Mouse (Mus musculus) spleen, adult 2 months (tissue): ENCODE data around the gene Zfp423. TPM values are rescaled to one million over a fixed set of nuclear protein-coding genes. Genes with fewer than 3 reads are reported as not detected.

ENCODE experiments used
- DNase-seq, 2 experiments: peaks; one replicate each; pipeline versions ENCODE4 v3.0.0 to v3.0.0-alpha.2; 2012 to 2021; ENCODE audit warnings: low spot score in 2 of 2, low read depth in 1 of 2
- H3K27ac ChIP-seq: fragments of 200-500 bp; 2 replicates; pipeline ENCODE4 v1.5.1; 2012; ENCODE audit warnings: low read length, inconsistent platforms; ENCODE audit not compliant: insufficient read depth
- H3K27me3 ChIP-seq: fragments of 200-500 bp; 2 replicates; pipeline ENCODE4 v1.6.1; 2012; ENCODE audit warnings: mild to moderate bottlenecking, moderate library complexity, low read length, inconsistent platforms; ENCODE audit not compliant: control insufficient read depth, insufficient read depth
- H3K36me3 ChIP-seq: fragments of 200-500 bp; 2 replicates; pipeline ENCODE4 v1.6.1; 2012; ENCODE audit warnings: mild to moderate bottlenecking, low read length, inconsistent platforms; ENCODE audit not compliant: control insufficient read depth, insufficient read depth
- H3K4me1 ChIP-seq: fragments of 200-500 bp; 2 replicates; pipeline ENCODE4 v1.6.1; 2011; ENCODE audit warnings: inconsistent platforms; ENCODE audit not compliant: control insufficient read depth, insufficient read depth, insufficient read length
- H3K4me3 ChIP-seq: fragments of 200-500 bp; 2 replicates; pipeline ENCODE4 v1.5.1; 2011; ENCODE audit warnings: mild to moderate bottlenecking, inconsistent platforms; ENCODE audit not compliant: insufficient read depth, insufficient read length; ENCODE audit errors: extremely low read depth
- CTCF ChIP-seq: fragments of 200-500 bp; IDR thresholded peaks from 2 replicates; pipeline ENCODE4 v1.5.1; 2011; ENCODE audit warnings: mild to moderate bottlenecking, inconsistent platforms; ENCODE audit not compliant: insufficient read depth, insufficient read length, insufficient replicate concordance; ENCODE audit errors: extremely low read depth
- POLR2A ChIP-seq: fragments of 200-500 bp; IDR thresholded peaks from 2 replicates; pipeline ENCODE4 v1.6.1; 2011; ENCODE audit warnings: low read depth, low read length, inconsistent platforms
- WGBS: fragments of 180-500 bp; shearing (Covaris S2); methylation state at CpG from one replicate; pipeline ENCODE4 v1.1.7; 2018; 5-methylcytosine and 5-hydroxymethylcytosine counted together
- polyA plus RNA-seq: library from polyadenylated mRNA; depleted of rRNA; stranded (reverse); fragments of >200 nt; gene quantifications from 2 replicates; pipeline ENCODE4 v1.2.3, GENCODE M21; 2012

Gene Zfp423
- polyA plus RNA-seq, 1 experiment: 4.6 TPM

- Histone ChIP-seq H3K36me3 (no peaks in the 10 kb centered on the region), H3K27me3 (no peaks in the 10 kb centered on the region), H3K4me3 (no peak overlapping the region), H3K4me1 (peaks cover 13% of the 10 kb centered on the region; the same call in 1 of the 2 replicates), H3K27ac (no peak overlapping the region)
- WGBS: 92% methylated on average over 3 of the region's 3 CpGs
- DNase-seq: no peak
- TF ChIP-seq CTCF: no peak
- TF ChIP-seq POLR2A: no peak
These were observed 254.6 kb downstream of the Zfp423 start for GRCm38 (mm10) chr8:87704756-87705155.

GRCm38 (mm10) chr8:87702790-87703311 lies 256.5 kb downstream of the Zfp423 start:
- no peaks in the 10 kb centered on the region for H3K36me3 ChIP-seq
- 0 out of 2 replicates have a peak, but pooled peaks cover 2% of the 10 kb centered on the region for H3K4me1 ChIP-seq
- no peak for TF ChIP-seq CTCF
- TF ChIP-seq POLR2A: no peak
- 90% methylated on average over 10 of the region's 10 CpGs for WGBS
- H3K27me3 ChIP-seq: no peaks in the 10 kb centered on the region
- H3K27ac ChIP-seq: no peak overlapping the region
- DNase-seq: no peak
- H3K4me3 ChIP-seq: no peak overlapping the region

GRCm38 (mm10) chr8:87702051-87702521 lies 257.3 kb downstream of the Zfp423 start:
- TF ChIP-seq CTCF (no peak), POLR2A (no peak)
- H3K27me3 ChIP-seq: no peaks in the 10 kb centered on the region
- no peak for DNase-seq
- no peak overlapping the region for H3K4me3 ChIP-seq
- 79% methylated on average over 8 of the region's 8 CpGs for WGBS
- no peaks in the 10 kb centered on the region for H3K4me1 ChIP-seq
- H3K36me3 ChIP-seq: no peaks in the 10 kb centered on the region
- no peak overlapping the region for H3K27ac ChIP-seq

DNA sequence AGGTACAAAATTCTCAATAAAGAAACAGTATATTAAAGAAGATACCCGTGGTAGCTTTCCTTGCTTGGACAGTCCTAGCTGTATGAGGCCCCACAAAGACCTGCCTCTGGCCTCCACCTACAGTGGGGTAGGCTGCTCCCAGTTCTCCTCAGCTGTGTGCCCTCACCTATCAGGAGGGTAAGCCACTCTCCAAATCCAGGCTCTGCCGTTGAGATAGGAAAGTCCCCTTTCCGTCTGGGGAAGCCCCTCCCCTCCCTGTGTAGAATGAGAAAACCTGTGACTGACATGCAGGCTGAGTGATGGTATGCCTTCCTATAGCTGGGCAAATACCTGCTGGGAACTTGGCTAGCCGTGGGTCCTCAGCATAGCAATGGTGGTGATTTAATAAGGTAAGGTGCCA lies 257.8 kb downstream of the Zfp423 start:
- Histone ChIP-seq H3K27ac (no peak overlapping the region), H3K4me1 (no peaks in the 10 kb centered on the region), H3K36me3 (no peaks in the 10 kb centered on the region), H3K4me3 (no peak overlapping the region), H3K27me3 (no peaks in the 10 kb centered on the region)
- no peak for DNase-seq
- 84% methylated on average over 4 of the region's 4 CpGs for WGBS
- TF ChIP-seq POLR2A (no peak), CTCF (no peak)

GRCm38 (mm10) chr8:87700321-87700720 lies 259.1 kb downstream of the Zfp423 start:
- DNase-seq: peak; percentile 21
- H3K4me1 ChIP-seq: no peaks in the 10 kb centered on the region
- H3K27me3 ChIP-seq: no peaks in the 10 kb centered on the region
- H3K27ac ChIP-seq: no peak overlapping the region
- 42% methylated on average over 12 of the region's 12 CpGs for WGBS
- TF ChIP-seq POLR2A (no peak), CTCF (no peak)
- H3K36me3 ChIP-seq: no peaks in the 10 kb centered on the region
- no peak overlapping the region for H3K4me3 ChIP-seq

GRCm38 (mm10) chr8:87697127-87697526 lies 262.3 kb downstream of the Zfp423 start:
- Histone ChIP-seq H3K27me3 (no peaks in the 10 kb centered on the region), H3K27ac (no peak overlapping the region), H3K4me1 (no peaks in the 10 kb centered on the region), H3K4me3 (no peak overlapping the region), H3K36me3 (no peaks in the 10 kb centered on the region)
- TF ChIP-seq CTCF: no peak
- TF ChIP-seq POLR2A: no peak
- no peak for DNase-seq
- 80% methylated on average over 9 of the region's 9 CpGs for WGBS

DNA sequence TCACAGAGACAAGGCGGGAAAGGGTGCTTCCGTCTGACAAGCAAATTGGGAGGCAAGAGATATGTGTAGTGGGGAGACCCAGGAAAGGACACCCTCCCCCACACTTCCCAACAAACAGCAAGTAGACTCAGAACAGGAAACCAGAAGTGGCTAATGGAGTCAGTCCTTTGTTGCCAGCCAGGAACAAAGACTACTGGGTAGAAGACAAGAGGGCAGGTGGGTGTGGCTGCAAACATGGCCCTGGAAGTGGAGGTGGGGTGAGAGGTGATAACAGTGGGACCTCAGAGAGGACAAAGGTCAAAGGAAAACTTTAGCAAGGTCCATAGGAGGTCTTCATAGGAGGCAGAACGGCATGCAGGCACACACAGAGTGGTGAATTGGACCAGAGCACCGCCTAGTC lies 265.7 kb downstream of the Zfp423 start:
- H3K4me1 ChIP-seq: no peaks in the 10 kb centered on the region
- H3K27me3 ChIP-seq: no peaks in the 10 kb centered on the region
- no peak overlapping the region for H3K27ac ChIP-seq
- H3K4me3 ChIP-seq: no peak overlapping the region
- no peak for DNase-seq
- 81% methylated on average over 4 of the region's 4 CpGs for WGBS
- TF ChIP-seq POLR2A: no peak
- no peak for TF ChIP-seq CTCF
- H3K36me3 ChIP-seq: no peaks in the 10 kb centered on the region
